Mouse (Mus musculus) midbrain, embryonic 11.5 days (tissue): ENCODE data around the gene Ccdc28b. TPM values are rescaled to one million over a fixed set of nuclear protein-coding genes. Genes with fewer than 3 reads are reported as not detected.
A peak's percentile ranks its signal among the peaks of the same experiment; 100 is the strongest.

Experiments used
- ATAC-seq: fragments of 200-750 bp; cut with Nextera tagmentation; 2 replicates; pipeline ENCODE4 v1.8.0; 2017; ENCODE audit warnings: moderate TSS enrichment, moderate library complexity; ENCODE audit not compliant: low FRiP score
- DNase-seq: peaks from one replicate; pipeline ENCODE4 v3.0.0; 2015; ENCODE audit warnings: low spot score; ENCODE audit errors: missing footprints
- H3K27ac ChIP-seq: fragments of 300-500 bp; sonication (generic); 2 replicates; pipeline ENCODE4 v1.5.1; 2014; ENCODE audit warnings: low read depth, low read length
- H3K27me3 ChIP-seq: fragments of 300-500 bp; sonication (generic); 2 replicates; pipeline ENCODE4 v1.6.1; 2014; ENCODE audit warnings: mild to moderate bottlenecking, low read length, moderate library complexity, mixed read lengths; ENCODE audit not compliant: control insufficient read depth, insufficient read depth
- H3K36me3 ChIP-seq: fragments of 300-500 bp; sonication (generic); 2 replicates; pipeline ENCODE4 v1.6.1; 2014; ENCODE audit warnings: mild to moderate bottlenecking, low read length, moderate library complexity, mixed read lengths; ENCODE audit not compliant: control insufficient read depth, insufficient read depth
- H3K4me1 ChIP-seq: fragments of 300-500 bp; sonication (generic); 2 replicates; pipeline ENCODE4 v1.6.1; 2014; ENCODE audit warnings: low read length; ENCODE audit not compliant: control insufficient read depth, insufficient read depth
- H3K4me2 ChIP-seq: fragments of 300-500 bp; sonication (generic); 2 replicates; pipeline ENCODE4 v1.6.1; 2014; ENCODE audit warnings: mild to moderate bottlenecking, moderate library complexity
- H3K4me3 ChIP-seq: fragments of 300-500 bp; sonication (generic); 2 replicates; pipeline ENCODE4 v1.5.1; 2014; ENCODE audit warnings: low read depth, low read length
- H3K9ac ChIP-seq: fragments of 300-500 bp; sonication (generic); 2 replicates; pipeline ENCODE4 v1.6.1; 2014; ENCODE audit warnings: low read length
- H3K9me3 ChIP-seq: fragments of 300-500 bp; sonication (generic); 2 replicates; pipeline ENCODE4 v1.6.1; 2016; ENCODE audit warnings: low read length; ENCODE audit not compliant: control insufficient read depth
- WGBS: fragments of 180-500 bp; shearing (Covaris S2); extraction: QIAGEN DNeasy Blood & Tissue Kit; methylation state at CpG from one replicate; pipeline ENCODE4 v1.1.7; 2014; 5-methylcytosine and 5-hydroxymethylcytosine counted together
- polyA plus RNA-seq: library from polyadenylated mRNA; unstranded; fragments of >200 nt; fragmentation: Nextera tagmentation; extraction: Ambion mirVana; gene quantifications from 2 replicates; pipeline ENCODE4 v1.2.1, GENCODE M21; 2014

Gene Ccdc28b
- polyA plus RNA-seq, 1 experiment from 2014 or later, result 70.0 TPM

GRCm38 (mm10) chr4:129648656-129649055 lies 24.9 kb upstream of the Ccdc28b start:
- no peak for ATAC-seq
- Histone ChIP-seq H3K4me3 (no peak overlapping the region), H3K9ac (no peak overlapping the region), H3K27ac (no peak overlapping the region), H3K27me3 (no peaks in the 10 kb centered on the region), H3K36me3 (peaks cover 38% of the 10 kb centered on the region), H3K4me2 (no peak overlapping the region), H3K4me1 (no peaks in the 10 kb centered on the region), H3K9me3 (no peaks in the 10 kb centered on the region)
- DNase-seq, result no peak
- WGBS, result 79% methylated on average over 1 of the region's 1 CpGs

- no peak overlapping the region for H3K4me2 ChIP-seq
- no peaks in the 10 kb centered on the region for H3K4me1 ChIP-seq
- H3K4me3 ChIP-seq, result no peak overlapping the region
- no peaks in the 10 kb centered on the region for H3K9me3 ChIP-seq
- no peak overlapping the region; the same call in 1 of the 2 replicates for H3K9ac ChIP-seq
- H3K36me3 ChIP-seq, result peaks cover 19% of the 10 kb centered on the region
- peak; percentile 39 for DNase-seq
- WGBS, result 87% methylated on average over 6 of the region's 6 CpGs
- no peak overlapping the region for H3K27ac ChIP-seq
- no peaks in the 10 kb centered on the region for H3K27me3 ChIP-seq
- no peak for ATAC-seq
These were observed 21.5 kb upstream of the Ccdc28b start for GRCm38 (mm10) chr4:129645204-129645603.

GRCm38 (mm10) chr4:129641756-129642155 lies 18.0 kb upstream of the Ccdc28b start:
- no peak overlapping the region for H3K9ac ChIP-seq
- H3K9me3 ChIP-seq, result no peaks in the 10 kb centered on the region
- no peaks in the 10 kb centered on the region for H3K27me3 ChIP-seq
- WGBS, result 54% methylated on average over 5 of the region's 5 CpGs
- ATAC-seq, result no peak
- H3K4me3 ChIP-seq, result no peak overlapping the region
- H3K4me2 ChIP-seq, result no peak overlapping the region
- H3K36me3 ChIP-seq, result peaks cover 12% of the 10 kb centered on the region
- H3K4me1 ChIP-seq, result peaks cover 12% of the 10 kb centered on the region
- no peak for DNase-seq
- H3K27ac ChIP-seq, result no peak overlapping the region

GRCm38 (mm10) chr4:129640638-129641467 lies 17.1 kb upstream of the Ccdc28b start, which contains the start of gene Txlna:
Txlna (minus strand) TSS chr4:129641065.
- Histone ChIP-seq H3K4me1 (peaks cover 12% of the 10 kb centered on the region), H3K4me3 (peak within 1 kb of the TSS; percentile 66), H3K27me3 (no peaks in the 10 kb centered on the region), H3K9me3 (no peaks in the 10 kb centered on the region), H3K36me3 (peaks cover 20% of the 10 kb centered on the region), H3K27ac (peak within 1 kb of the TSS; percentile 83), H3K4me2 (peak within 1 kb of the TSS; percentile 99), H3K9ac (peak within 1 kb of the TSS; percentile 90)
- DNase-seq (peak; percentile 99), ATAC-seq (peak; percentile 97)
- WGBS, result under 1% methylated on average over 59 of the region's 60 CpGs

DNA sequence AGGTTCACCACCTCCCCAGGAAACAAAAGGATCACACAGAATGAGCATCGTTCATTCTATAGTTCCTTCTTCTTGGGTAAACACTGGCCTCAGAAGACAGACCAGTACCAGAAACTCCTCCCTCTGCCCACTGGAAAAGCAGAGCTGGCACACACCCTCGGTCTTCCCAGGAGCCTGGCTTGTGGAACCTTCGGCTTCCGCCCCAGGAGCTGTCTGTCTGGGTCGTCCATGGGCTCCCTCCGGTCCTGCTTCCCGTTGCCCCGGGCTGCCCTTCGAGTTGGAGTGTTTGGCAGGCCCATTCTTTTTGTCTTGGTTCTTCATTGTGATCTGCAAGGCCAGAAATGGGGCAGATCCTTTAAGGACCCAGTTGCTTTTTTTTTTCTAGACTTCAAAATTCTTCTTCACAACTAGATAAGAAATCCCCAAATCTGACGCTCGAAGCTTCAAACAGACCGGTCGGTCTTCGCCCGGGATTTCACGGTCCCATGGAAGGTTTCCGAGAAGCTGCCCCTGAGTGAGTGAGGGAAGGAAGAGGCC lies 16.4 kb upstream of the Ccdc28b start:
- Histone ChIP-seq H3K4me3 (peak overlapping the region; percentile 66), H3K9ac (peak overlapping the region; percentile 90), H3K27ac (peak overlapping the region; percentile 83), H3K36me3 (peaks cover 22% of the 10 kb centered on the region), H3K9me3 (no peaks in the 10 kb centered on the region), H3K27me3 (no peaks in the 10 kb centered on the region), H3K4me1 (peaks cover 12% of the 10 kb centered on the region), H3K4me2 (peak overlapping the region; percentile 99)
- WGBS, result 10% methylated on average over 17 of the region's 17 CpGs
- DNase-seq (peak; percentile 88), ATAC-seq (no peak)

- H3K27ac ChIP-seq, result no peak overlapping the region
- no peak overlapping the region; the same call in 1 of the 2 replicates for H3K4me2 ChIP-seq
- H3K4me3 ChIP-seq, result no peak overlapping the region
- H3K4me1 ChIP-seq, result peaks cover 12% of the 10 kb centered on the region
- H3K9ac ChIP-seq, result no peak overlapping the region
- H3K9me3 ChIP-seq, result no peaks in the 10 kb centered on the region
- ATAC-seq (no peak), DNase-seq (no peak)
- no peaks in the 10 kb centered on the region for H3K27me3 ChIP-seq
- peaks cover 27% of the 10 kb centered on the region for H3K36me3 ChIP-seq
- WGBS, result 87% methylated on average over 15 of the region's 15 CpGs
These were observed 15.5 kb upstream of the Ccdc28b start for GRCm38 (mm10) chr4:129639221-129639620.

DNA sequence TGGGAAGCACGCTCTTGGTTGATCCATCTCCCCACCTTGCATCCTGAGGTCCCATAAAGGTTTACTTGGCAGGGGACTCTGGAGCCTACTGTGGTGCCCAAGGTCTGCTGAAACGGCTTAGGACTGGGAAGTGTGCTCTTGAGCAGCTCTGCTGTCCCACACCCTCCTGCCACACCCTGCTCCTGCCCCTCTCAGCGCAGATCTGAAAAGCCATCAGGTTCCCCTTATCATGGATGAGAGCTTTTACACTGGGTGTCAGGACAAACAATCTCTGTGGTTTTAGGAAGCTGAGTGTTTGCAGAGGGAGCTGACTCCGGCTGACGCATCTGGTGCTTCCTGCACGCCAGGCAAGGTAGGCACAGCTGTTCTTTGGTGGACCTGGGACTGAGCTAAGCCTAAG lies 10.1 kb upstream of the Ccdc28b start:
- DNase-seq (no peak), ATAC-seq (no peak)
- WGBS, result 94% methylated on average over 6 of the region's 6 CpGs
- Histone ChIP-seq H3K4me1 (no peaks in the 10 kb centered on the region), H3K4me2 (no peak overlapping the region), H3K9me3 (no peaks in the 10 kb centered on the region), H3K4me3 (no peak overlapping the region), H3K27me3 (no peaks in the 10 kb centered on the region), H3K9ac (no peak overlapping the region), H3K36me3 (peaks cover 60% of the 10 kb centered on the region), H3K27ac (no peak overlapping the region)

GRCm38 (mm10) chr4:129631867-129632266 lies 8.1 kb upstream of the Ccdc28b start:
- WGBS, result 91% methylated on average over 12 of the region's 12 CpGs
- DNase-seq (no peak), ATAC-seq (no peak)
- H3K27me3 ChIP-seq, result no peaks in the 10 kb centered on the region
- no peaks in the 10 kb centered on the region for H3K4me1 ChIP-seq
- no peak overlapping the region for H3K4me2 ChIP-seq
- H3K36me3 ChIP-seq, result peaks cover 64% of the 10 kb centered on the region
- H3K27ac ChIP-seq, result no peak overlapping the region
- H3K9me3 ChIP-seq, result no peaks in the 10 kb centered on the region
- H3K4me3 ChIP-seq, result no peak overlapping the region
- H3K9ac ChIP-seq, result no peak overlapping the region

- DNase-seq, result no peak
- Histone ChIP-seq H3K9me3 (no peaks in the 10 kb centered on the region), H3K4me2 (no peak overlapping the region), H3K27me3 (no peaks in the 10 kb centered on the region), H3K9ac (no peak overlapping the region), H3K36me3 (peaks cover 57% of the 10 kb centered on the region), H3K4me3 (no peak overlapping the region), H3K27ac (no peak overlapping the region), H3K4me1 (no peaks in the 10 kb centered on the region)
- ATAC-seq, result no peak
- WGBS, result 94% methylated on average over 4 of the region's 4 CpGs
These were observed 7.2 kb upstream of the Ccdc28b start for GRCm38 (mm10) chr4:129630944-129631343.
